Mouse (Mus musculus): Measurements from ENCODE around the gene Gns. TPM values are rescaled to one million over a fixed set of nuclear protein-coding genes. Genes with fewer than 3 reads are reported as not detected.
A peak's percentile ranks its signal among the peaks of the same experiment; 100 is the strongest.
"Not testable (repeated sequence)": the region's sequence is repeated elsewhere in the genome, so short reads cannot be mapped to it uniquely, and the experiment has no call there.

Gns gene
- polyA plus RNA-seq, 1 experiment, result 128 TPM

- DNase-seq, result no peak
- TF ChIP-seq POLR2A (IDR thresholded peaks at IDR 0.05; ENCODE audit: low read depth, low read length), result no peak
- TF ChIP-seq CTCF (conservative IDR thresholded peaks at IDR 0.05; ENCODE audit: insufficient read depth, insufficient read length, low read depth, low read length), result no peak
- H3K27ac ChIP-seq (ENCODE audit: insufficient read depth, low read depth, low read length), result no peak overlapping the region
- WGBS, result 78% methylated on average over 4 of the region's 4 CpGs
- no peaks in the 10 kb centered on the region for H3K27me3 ChIP-seq (replicated peaks; ENCODE audit: control insufficient read depth, insufficient read depth, low read length)
- no peaks in the 10 kb centered on the region for H3K36me3 ChIP-seq (ENCODE audit: control insufficient read depth, insufficient read depth, low read length)
- no peaks in the 10 kb centered on the region for H3K4me1 ChIP-seq (ENCODE audit: control insufficient read depth, insufficient read depth, low read length)
- no peak overlapping the region for H3K4me3 ChIP-seq (ENCODE audit: insufficient read depth, low read depth, low read length)
Measured at GRCm38 (mm10) chr10:121329586-121329985, 35.3 kb upstream of the Gns start.

DNA sequence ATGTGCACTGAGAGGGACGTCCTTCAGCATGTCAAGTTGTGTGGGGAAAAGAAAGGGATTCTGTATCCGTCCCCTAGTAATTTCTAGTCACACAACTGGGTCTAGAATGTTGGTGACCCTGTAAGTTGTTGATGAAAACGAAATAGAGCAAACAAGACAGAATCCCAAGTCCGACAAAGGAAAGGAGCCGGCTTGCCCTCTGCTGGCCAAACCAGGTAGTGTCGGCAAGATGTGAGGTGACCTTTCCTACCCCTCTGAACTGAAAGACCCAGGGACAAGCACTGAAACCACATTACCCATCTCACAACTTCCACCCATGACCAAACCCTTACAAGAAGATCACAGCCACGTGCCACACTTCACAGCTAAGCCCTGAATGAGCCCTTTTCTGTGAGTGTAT, 34.0 kb upstream of the Gns start:
- peak; percentile 65 for DNase-seq
- WGBS, result 17% methylated on average over 7 of the region's 7 CpGs

GRCm38 (mm10) chr10:121334576-121334975, 30.3 kb upstream of the Gns start:
- no peak overlapping the region for H3K27ac ChIP-seq (ENCODE audit: insufficient read depth, low read depth, low read length)
- TF ChIP-seq POLR2A (IDR thresholded peaks at IDR 0.05; ENCODE audit: low read depth, low read length) (no peak), CTCF (conservative IDR thresholded peaks at IDR 0.05; ENCODE audit: insufficient read depth, insufficient read length, low read depth, low read length) (peak; percentile 78)
- WGBS, result 70% methylated on average over 3 of the region's 3 CpGs
- peak; percentile 74 for DNase-seq
- no peak overlapping the region for H3K4me3 ChIP-seq (ENCODE audit: insufficient read depth, low read depth, low read length)
- H3K27me3 ChIP-seq (replicated peaks; ENCODE audit: control insufficient read depth, insufficient read depth, low read length), result no peaks in the 10 kb centered on the region
- no peaks in the 10 kb centered on the region for H3K4me1 ChIP-seq (ENCODE audit: control insufficient read depth, insufficient read depth, low read length)
- H3K36me3 ChIP-seq (ENCODE audit: control insufficient read depth, insufficient read depth, low read length), result no peaks in the 10 kb centered on the region

More for the DNA sequence above, 34.0 kb upstream of the Gns start:
- no peaks in the 10 kb centered on the region for H3K27me3 ChIP-seq (replicated peaks; ENCODE audit: control insufficient read depth, insufficient read depth, low read length)
- H3K4me3 ChIP-seq (ENCODE audit: insufficient read depth, low read depth, low read length), result no peak overlapping the region
- H3K36me3 ChIP-seq (ENCODE audit: control insufficient read depth, insufficient read depth, low read length), result no peaks in the 10 kb centered on the region
- H3K4me1 ChIP-seq (ENCODE audit: control insufficient read depth, insufficient read depth, low read length), result no peaks in the 10 kb centered on the region
- no peak overlapping the region for H3K27ac ChIP-seq (ENCODE audit: insufficient read depth, low read depth, low read length)
- TF ChIP-seq CTCF (conservative IDR thresholded peaks at IDR 0.05; ENCODE audit: insufficient read depth, insufficient read length, low read depth, low read length) (peak; percentile 90), POLR2A (IDR thresholded peaks at IDR 0.05; ENCODE audit: low read depth, low read length) (no peak)

- WGBS, result 71% methylated on average over 14 of the region's 14 CpGs
- not testable (repeated sequence) for H3K27me3 ChIP-seq (replicated peaks; ENCODE audit: control insufficient read depth, insufficient read depth, low read length); H3K4me1 ChIP-seq (ENCODE audit: control insufficient read depth, insufficient read depth, low read length); H3K36me3 ChIP-seq (ENCODE audit: control insufficient read depth, insufficient read depth, low read length); H3K27ac ChIP-seq (ENCODE audit: insufficient read depth, low read depth, low read length); H3K4me3 ChIP-seq (ENCODE audit: insufficient read depth, low read depth, low read length)
- peak; percentile 47 for DNase-seq
Measured at GRCm38 (mm10) chr10:121336536-121336935, 28.4 kb upstream of the Gns start.

- H3K27ac ChIP-seq (ENCODE audit: insufficient read depth, low read depth, low read length), result no peak overlapping the region
- no peaks in the 10 kb centered on the region for H3K36me3 ChIP-seq (ENCODE audit: control insufficient read depth, insufficient read depth, low read length)
- no peak overlapping the region for H3K4me3 ChIP-seq (ENCODE audit: insufficient read depth, low read depth, low read length)
- no peak for DNase-seq
- 64% methylated on average over 11 of the region's 11 CpGs for WGBS
- peaks cover 2% of the 10 kb centered on the region; the same call in 1 of the 2 replicates for H3K4me1 ChIP-seq (ENCODE audit: control insufficient read depth, insufficient read depth, low read length)
- H3K27me3 ChIP-seq (replicated peaks; ENCODE audit: control insufficient read depth, insufficient read depth, low read length), result no peaks in the 10 kb centered on the region
- no peak for TF ChIP-seq CTCF (conservative IDR thresholded peaks at IDR 0.05; ENCODE audit: insufficient read depth, insufficient read length, low read depth, low read length)
Measured at GRCm38 (mm10) chr10:121340754-121341593, 23.9 kb upstream of the Gns start.

DNA sequence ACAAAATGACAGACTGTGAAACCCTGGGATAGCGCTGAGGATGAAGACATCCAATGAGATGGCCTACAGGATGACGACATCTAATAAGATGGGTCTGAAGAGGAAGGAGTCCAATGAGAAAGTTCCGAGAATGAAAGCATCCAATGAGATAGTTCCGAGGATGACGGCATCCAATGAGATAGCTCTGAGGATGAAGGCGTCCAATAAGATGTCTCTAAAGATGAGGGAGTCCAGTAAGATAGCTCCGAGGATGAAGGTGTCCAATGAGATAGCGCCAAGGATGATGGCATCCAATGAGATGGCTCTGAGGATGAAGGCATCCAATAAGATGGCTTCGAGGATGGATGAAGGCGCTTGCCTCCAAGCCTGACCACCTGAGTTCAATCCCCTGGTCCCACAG, 22.6 kb upstream of the Gns start:
- H3K36me3 ChIP-seq (ENCODE audit: control insufficient read depth, insufficient read depth, low read length), result no peaks in the 10 kb centered on the region
- no peak for TF ChIP-seq POLR2A (IDR thresholded peaks at IDR 0.05; ENCODE audit: low read depth, low read length)
- no peak for TF ChIP-seq CTCF (conservative IDR thresholded peaks at IDR 0.05; ENCODE audit: insufficient read depth, insufficient read length, low read depth, low read length)
- H3K4me3 ChIP-seq (ENCODE audit: insufficient read depth, low read depth, low read length), result no peak overlapping the region
- H3K27me3 ChIP-seq (replicated peaks; ENCODE audit: control insufficient read depth, insufficient read depth, low read length), result no peaks in the 10 kb centered on the region
- H3K4me1 ChIP-seq (ENCODE audit: control insufficient read depth, insufficient read depth, low read length), result peaks cover 2% of the 10 kb centered on the region; the same call in 1 of the 2 replicates
- no peak for DNase-seq
- H3K27ac ChIP-seq (ENCODE audit: insufficient read depth, low read depth, low read length), result no peak overlapping the region
- WGBS, result 98% methylated on average over 10 of the region's 10 CpGs

DNA sequence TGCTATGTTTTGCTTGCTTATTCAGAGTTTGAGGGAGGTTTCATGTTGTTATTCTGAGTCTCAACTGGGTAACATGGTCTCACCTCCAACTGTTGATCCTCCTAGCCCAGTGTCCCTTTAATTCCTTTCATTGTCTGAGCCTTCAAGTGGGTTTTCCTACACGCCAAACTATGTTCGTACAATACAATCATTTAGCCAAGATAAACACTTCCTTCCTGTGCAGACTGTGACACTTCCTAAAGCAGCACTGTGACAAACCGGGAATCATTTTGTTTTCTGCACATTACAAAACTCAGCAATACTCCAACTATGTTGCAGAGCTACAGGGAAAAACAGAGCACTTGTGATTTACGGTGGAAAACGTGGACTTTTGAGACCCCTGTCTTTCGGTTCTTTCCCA, 21.0 kb upstream of the Gns start:
- H3K27ac ChIP-seq (ENCODE audit: insufficient read depth, low read depth, low read length), result no peak overlapping the region
- no peaks in the 10 kb centered on the region for H3K27me3 ChIP-seq (replicated peaks; ENCODE audit: control insufficient read depth, insufficient read depth, low read length)
- WGBS, result 48% methylated on average over 6 of the region's 6 CpGs
- no peak overlapping the region for H3K4me3 ChIP-seq (ENCODE audit: insufficient read depth, low read depth, low read length)
- DNase-seq, result peak; percentile 43
- peaks cover 2% of the 10 kb centered on the region; the same call in 1 of the 2 replicates for H3K4me1 ChIP-seq (ENCODE audit: control insufficient read depth, insufficient read depth, low read length)
- H3K36me3 ChIP-seq (ENCODE audit: control insufficient read depth, insufficient read depth, low read length), result no peaks in the 10 kb centered on the region
- no peak for TF ChIP-seq POLR2A (IDR thresholded peaks at IDR 0.05; ENCODE audit: low read depth, low read length)
- no peak for TF ChIP-seq CTCF (conservative IDR thresholded peaks at IDR 0.05; ENCODE audit: insufficient read depth, insufficient read length, low read depth, low read length)
